Mouse (Mus musculus) induced T-regulatory cell, adult 2 months (primary cell): Measurements from ENCODE around the gene Smad6.

Experiments
- DNase-seq: peaks from one replicate; pipeline ENCODE4 v3.0.0-alpha.2; 2012; ENCODE audit warnings: low read depth

The Smad6 gene

GRCm38 (mm10) chr9:63912051-63912450 is 109.8 kb downstream of the Smad6 start:
- no peak for DNase-seq

GRCm38 (mm10) chr9:63909618-63910017 is 112.2 kb downstream of the Smad6 start:
- peak; percentile 73 for DNase-seq

GRCm38 (mm10) chr9:63904543-63904942 is 117.3 kb downstream of the Smad6 start:
- peak; percentile 12 for DNase-seq
